Mouse (Mus musculus): ENCODE results near the gene Ccdc187. TPM values are rescaled to one million over a fixed set of nuclear protein-coding genes. Genes with fewer than 3 reads are reported as not detected.

Ccdc187 gene
- 0.34 and 0.36 TPM in 2 replicates for polyA plus RNA-seq (2012; rRNA removed)

- Histone ChIP-seq H3K4me3 (ENCODE audit: low read depth, low read length) (no peak within 1 kb of the TSS), H3K27me3 (ENCODE audit: control insufficient read depth, insufficient read depth, low read length) (no peaks in the 10 kb centered on the region), H3K4me1 (ENCODE audit: control insufficient read depth, insufficient read depth, insufficient read length, low read length) (no peaks in the 10 kb centered on the region), H3K27ac (ENCODE audit: insufficient read depth, low read depth, low read length) (no peak within 1 kb of the TSS), H3K36me3 (ENCODE audit: control insufficient read depth, insufficient read depth, low read length) (no peaks in the 10 kb centered on the region)
- TF ChIP-seq CTCF (IDR thresholded peaks at IDR 0.05; ENCODE audit: extremely low read depth, insufficient read length, insufficient replicate concordance, low read depth, low read length) (no peak), POLR2A (IDR thresholded peaks at IDR 0.05; ENCODE audit: low read depth, low read length) (no peak)
- WGBS: 59% methylated on average over 2 of the region's 2 CpGs
Measured at GRCm38 (mm10) chr2:26294457-26294856, at the start of gene Ccdc187. Ccdc187 (minus strand) TSS chr2:26294557.

- Histone ChIP-seq H3K27ac (ENCODE audit: insufficient read depth, low read depth, low read length) (peak overlapping the region; percentile 52; the same call in 1 of the 2 replicates), H3K4me1 (ENCODE audit: control insufficient read depth, insufficient read depth, insufficient read length, low read length) (peaks cover 25% of the 10 kb centered on the region), H3K27me3 (ENCODE audit: control insufficient read depth, insufficient read depth, low read length) (no peaks in the 10 kb centered on the region), H3K36me3 (ENCODE audit: control insufficient read depth, insufficient read depth, low read length) (no peaks in the 10 kb centered on the region), H3K4me3 (ENCODE audit: low read depth, low read length) (no peak overlapping the region)
- 51% methylated on average over 11 of the region's 11 CpGs for WGBS
- TF ChIP-seq CTCF (IDR thresholded peaks at IDR 0.05; ENCODE audit: extremely low read depth, insufficient read length, insufficient replicate concordance, low read depth, low read length): no peak
- no peak for TF ChIP-seq POLR2A (IDR thresholded peaks at IDR 0.05; ENCODE audit: low read depth, low read length)
Measured at GRCm38 (mm10) chr2:26342609-26343490, 48.5 kb upstream of the Ccdc187 start.

GRCm38 (mm10) chr2:26342044-26342443 is 47.7 kb upstream of the Ccdc187 start:
- Histone ChIP-seq H3K27me3 (ENCODE audit: control insufficient read depth, insufficient read depth, low read length) (no peaks in the 10 kb centered on the region), H3K4me3 (ENCODE audit: low read depth, low read length) (no peak overlapping the region), H3K4me1 (ENCODE audit: control insufficient read depth, insufficient read depth, insufficient read length, low read length) (peaks cover 20% of the 10 kb centered on the region), H3K27ac (ENCODE audit: insufficient read depth, low read depth, low read length) (peak overlapping the region; percentile 52), H3K36me3 (ENCODE audit: control insufficient read depth, insufficient read depth, low read length) (no peaks in the 10 kb centered on the region)
- 13% methylated on average over 10 of the region's 10 CpGs for WGBS
- TF ChIP-seq POLR2A (IDR thresholded peaks at IDR 0.05; ENCODE audit: low read depth, low read length): no peak
- no peak for TF ChIP-seq CTCF (IDR thresholded peaks at IDR 0.05; ENCODE audit: extremely low read depth, insufficient read length, insufficient replicate concordance, low read depth, low read length)

- Histone ChIP-seq H3K27ac (ENCODE audit: insufficient read depth, low read depth, low read length) (no peak overlapping the region), H3K27me3 (ENCODE audit: control insufficient read depth, insufficient read depth, low read length) (no peaks in the 10 kb centered on the region), H3K36me3 (ENCODE audit: control insufficient read depth, insufficient read depth, low read length) (no peaks in the 10 kb centered on the region), H3K4me1 (ENCODE audit: control insufficient read depth, insufficient read depth, insufficient read length, low read length) (peaks cover 17% of the 10 kb centered on the region), H3K4me3 (ENCODE audit: low read depth, low read length) (no peak overlapping the region)
- 82% methylated on average over 2 of the region's 2 CpGs for WGBS
- no peak for TF ChIP-seq POLR2A (IDR thresholded peaks at IDR 0.05; ENCODE audit: low read depth, low read length)
- no peak for TF ChIP-seq CTCF (IDR thresholded peaks at IDR 0.05; ENCODE audit: extremely low read depth, insufficient read length, insufficient replicate concordance, low read depth, low read length)
Measured at GRCm38 (mm10) chr2:26341510-26341981, 47.2 kb upstream of the Ccdc187 start.

GRCm38 (mm10) chr2:26339204-26339551 is 44.8 kb upstream of the Ccdc187 start:
- Histone ChIP-seq H3K27ac (ENCODE audit: insufficient read depth, low read depth, low read length) (no peak overlapping the region), H3K4me1 (ENCODE audit: control insufficient read depth, insufficient read depth, insufficient read length, low read length) (peaks cover 17% of the 10 kb centered on the region), H3K4me3 (ENCODE audit: low read depth, low read length) (no peak overlapping the region), H3K36me3 (ENCODE audit: control insufficient read depth, insufficient read depth, low read length) (no peaks in the 10 kb centered on the region), H3K27me3 (ENCODE audit: control insufficient read depth, insufficient read depth, low read length) (no peaks in the 10 kb centered on the region)
- 24% methylated on average over 5 of the region's 5 CpGs for WGBS
- TF ChIP-seq CTCF (IDR thresholded peaks at IDR 0.05; ENCODE audit: extremely low read depth, insufficient read length, insufficient replicate concordance, low read depth, low read length): no peak
- TF ChIP-seq POLR2A (IDR thresholded peaks at IDR 0.05; ENCODE audit: low read depth, low read length): no peak

GRCm38 (mm10) chr2:26338302-26339203 is 44.2 kb upstream of the Ccdc187 start:
- Histone ChIP-seq H3K4me1 (ENCODE audit: control insufficient read depth, insufficient read depth, insufficient read length, low read length) (peaks cover 17% of the 10 kb centered on the region), H3K36me3 (ENCODE audit: control insufficient read depth, insufficient read depth, low read length) (no peaks in the 10 kb centered on the region), H3K27ac (ENCODE audit: insufficient read depth, low read depth, low read length) (no peak overlapping the region), H3K27me3 (ENCODE audit: control insufficient read depth, insufficient read depth, low read length) (no peaks in the 10 kb centered on the region), H3K4me3 (ENCODE audit: low read depth, low read length) (no peak overlapping the region)
- 65% methylated on average over 9 of the region's 13 CpGs for WGBS
- TF ChIP-seq CTCF (IDR thresholded peaks at IDR 0.05; ENCODE audit: extremely low read depth, insufficient read length, insufficient replicate concordance, low read depth, low read length) (no peak), POLR2A (IDR thresholded peaks at IDR 0.05; ENCODE audit: low read depth, low read length) (no peak)

Data from small intestine, adult 2 months (tissue).